Mouse (Mus musculus) NIH3T3 (cell line): ENCODE data around the gene Fam90a1a.
"Not testable (repeated sequence)": the region's sequence is repeated elsewhere in the genome, so short reads cannot be mapped to it uniquely, and the experiment has no call there.

Experiments
- DNase-seq: peaks from one replicate; pipeline ENCODE4 v3.0.0-alpha.2; 2012; ENCODE audit warnings: low read depth

Fam90a1a gene

GRCm38 (mm10) chr8:21958414-21958813, at the start of gene Fam90a1a:
Gene Fam90a1a, plus strand, starts transcription at chr8:21958714.
- no peak for DNase-seq

DNA sequence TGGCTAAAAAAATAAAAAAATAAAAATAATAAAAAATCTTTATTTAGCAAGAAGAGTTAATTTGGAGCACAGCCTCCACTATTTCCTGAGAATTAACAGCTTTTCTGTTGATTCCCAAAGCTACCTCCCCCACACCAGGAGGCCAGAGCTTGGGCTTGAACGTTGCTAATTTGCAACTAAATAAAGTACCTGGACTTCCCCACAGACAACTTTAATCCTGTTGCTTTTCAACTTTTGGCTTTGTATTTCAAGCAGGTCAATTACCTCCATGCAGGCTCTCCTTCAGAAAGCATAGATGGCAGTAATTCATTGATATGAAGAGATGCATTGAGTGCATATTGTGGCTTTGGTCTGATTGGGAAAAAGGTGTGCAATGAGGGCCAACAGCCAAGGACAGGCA, 46.6 kb upstream of the Fam90a1a start:
- DNase-seq: no peak

DNA sequence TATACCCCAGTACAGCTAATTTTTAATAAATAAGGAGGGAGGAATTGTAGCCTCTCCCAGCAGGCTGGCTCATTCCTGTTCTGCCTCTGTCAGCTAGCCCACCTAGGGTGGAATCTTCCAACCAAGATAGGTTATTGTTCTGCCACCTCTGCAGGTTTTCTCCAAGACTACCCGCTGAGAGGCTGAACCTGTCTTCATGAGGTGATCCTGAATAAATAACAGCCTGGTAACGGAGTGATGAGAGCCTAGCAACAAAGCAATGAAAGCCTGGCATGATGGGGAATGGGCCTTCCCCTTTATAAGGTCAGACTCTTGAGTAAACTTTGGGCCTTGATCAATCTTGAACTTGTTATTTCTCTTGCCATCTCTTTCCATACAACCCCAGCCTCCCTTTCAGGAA, 46.0 kb upstream of the Fam90a1a start:
- no peak for DNase-seq

- DNase-seq: no peak
Measured at GRCm38 (mm10) chr8:21915625-21916024, 42.9 kb upstream of the Fam90a1a start.

DNA sequence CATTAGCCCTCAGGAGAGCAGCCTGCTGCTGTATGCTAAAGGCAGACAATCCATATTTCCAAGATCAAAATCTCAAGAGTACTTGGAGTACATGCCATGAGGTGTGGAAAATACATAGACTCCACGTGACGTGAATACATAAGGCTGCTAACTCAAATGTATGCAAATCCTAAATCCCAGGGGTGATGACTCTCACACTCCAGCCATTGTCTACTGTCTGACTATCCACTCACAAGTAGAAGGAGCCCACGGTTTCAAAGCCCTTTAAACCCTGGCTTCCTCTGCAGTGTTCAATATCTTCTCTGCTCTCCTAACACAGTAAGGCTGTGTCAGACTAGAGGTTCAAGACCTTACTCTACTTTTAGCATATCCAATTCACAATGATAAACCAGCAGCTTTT, 27.8 kb upstream of the Fam90a1a start:
- DNase-seq: not testable (repeated sequence)

- no peak for DNase-seq
Measured at GRCm38 (mm10) chr8:21932610-21933009, 25.9 kb upstream of the Fam90a1a start, which contains the start of gene Defb15. Gene Defb15, minus strand, starts transcription at chr8:21932710.

DNA sequence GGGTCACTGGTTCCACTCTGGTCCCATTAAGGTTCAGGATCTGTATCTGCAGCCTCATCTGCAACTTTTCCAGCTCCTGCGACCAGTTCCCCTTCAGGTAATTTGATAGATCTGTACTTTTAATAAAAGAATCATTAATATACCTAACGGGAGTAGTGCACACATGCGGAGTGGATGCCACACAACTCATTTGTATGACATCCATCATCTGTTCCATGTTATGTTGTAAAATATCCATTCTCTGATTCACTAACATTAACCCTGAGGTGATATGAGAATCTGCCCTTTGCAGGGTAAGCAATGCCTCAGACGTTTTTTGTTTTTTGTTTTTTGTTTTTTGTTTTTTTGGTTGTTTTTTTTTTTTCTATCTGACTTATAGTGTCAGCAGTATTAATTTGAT, 20.5 kb upstream of the Fam90a1a start, which contains the start of gene Defb35:
Defb35 (plus strand) TSS at position 301 of the 400 bp plus-strand sequence.
- DNase-seq: not testable (repeated sequence)

DNA sequence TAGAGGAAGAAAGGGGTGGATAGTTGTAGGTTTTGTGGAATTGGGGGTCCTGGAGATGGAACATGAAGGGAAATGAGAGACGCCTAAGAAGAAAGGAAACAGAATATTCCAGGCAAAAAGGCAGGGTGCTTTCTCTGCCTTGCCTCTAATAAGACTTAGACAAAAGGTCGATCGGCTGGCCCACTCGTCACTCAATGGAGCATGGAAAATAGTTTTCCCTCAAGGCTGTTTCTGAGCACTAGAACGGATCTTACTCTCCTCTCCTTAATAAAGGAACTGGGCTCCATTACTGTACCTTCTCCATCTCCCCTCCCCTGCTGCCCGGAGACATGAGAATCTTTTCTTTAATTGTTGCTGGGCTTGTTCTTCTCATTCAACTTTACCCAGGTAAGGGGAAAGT, 12.1 kb upstream of the Fam90a1a start, which contains the start of gene Defb13:
Defb13 (plus strand) TSS at position 301 of the 400 bp plus-strand sequence.
- DNase-seq: no peak

GRCm38 (mm10) chr8:21947311-21948017, 11.1 kb upstream of the Fam90a1a start:
- DNase-seq: no peak

GRCm38 (mm10) chr8:21955321-21955720, 3.2 kb upstream of the Fam90a1a start:
- peak; percentile 76 for DNase-seq

DNA sequence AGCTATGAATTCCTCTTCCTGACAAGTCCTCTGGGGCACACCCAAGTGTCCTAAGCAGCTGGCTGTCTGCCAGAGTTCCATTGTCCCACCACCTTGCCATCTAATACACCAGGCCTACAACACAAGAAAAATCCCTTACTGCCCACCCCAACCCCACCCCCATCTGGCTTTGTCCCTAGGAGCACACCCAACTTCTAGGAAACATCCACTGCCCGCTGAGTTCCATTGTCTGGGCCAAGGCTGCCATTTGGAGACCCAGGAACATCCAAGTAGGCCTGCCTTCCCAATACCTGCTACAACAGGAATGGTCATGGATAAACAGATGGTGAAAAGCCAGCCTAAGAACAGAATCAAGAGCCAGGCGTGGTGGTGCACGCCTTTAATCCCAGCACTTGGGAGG, 2.2 kb upstream of the Fam90a1a start:
- DNase-seq: no peak

DNA sequence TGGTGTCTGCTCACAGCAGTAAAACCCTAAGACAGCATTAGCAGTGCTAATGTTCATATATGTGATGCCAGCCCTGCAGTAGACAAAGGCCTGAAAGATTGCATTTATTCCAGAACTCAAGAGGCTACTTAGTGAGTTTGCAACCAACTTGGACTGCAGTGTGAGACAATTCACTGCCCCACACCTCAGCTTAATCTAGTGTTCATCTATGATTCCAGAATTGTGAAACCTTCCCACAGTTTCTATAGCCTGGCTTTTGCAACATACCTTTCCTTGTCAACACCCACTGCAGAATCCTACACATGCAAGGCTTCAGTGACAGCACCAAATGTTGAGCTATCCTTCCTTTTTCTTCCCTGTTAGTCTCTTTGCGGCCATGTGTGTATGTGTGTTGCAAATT, 8.1 kb downstream of the Fam90a1a start:
- no peak for DNase-seq

DNA sequence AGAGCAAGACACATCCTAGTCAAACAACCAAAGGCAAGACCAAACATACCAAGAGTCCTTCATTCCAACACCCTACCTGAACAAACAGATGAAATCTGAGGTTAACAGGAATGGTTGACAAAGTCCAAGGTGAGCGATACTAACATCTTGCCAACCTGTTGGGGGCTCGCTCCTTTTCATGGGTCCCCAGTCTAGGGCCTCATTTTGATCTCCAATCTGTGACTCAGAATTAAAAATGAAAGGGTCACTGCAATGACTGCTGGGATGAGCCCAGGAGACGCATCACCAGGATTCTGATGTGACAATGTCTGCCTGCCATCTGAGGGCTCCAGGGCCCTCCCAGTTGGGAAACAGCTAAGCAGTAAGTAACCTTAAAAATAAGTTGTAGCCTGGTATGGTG, 11.0 kb downstream of the Fam90a1a start, which contains the start of gene Ccdc70:
Ccdc70 (plus strand) TSS at position 301 of the 400 bp plus-strand sequence.
- no peak for DNase-seq

DNA sequence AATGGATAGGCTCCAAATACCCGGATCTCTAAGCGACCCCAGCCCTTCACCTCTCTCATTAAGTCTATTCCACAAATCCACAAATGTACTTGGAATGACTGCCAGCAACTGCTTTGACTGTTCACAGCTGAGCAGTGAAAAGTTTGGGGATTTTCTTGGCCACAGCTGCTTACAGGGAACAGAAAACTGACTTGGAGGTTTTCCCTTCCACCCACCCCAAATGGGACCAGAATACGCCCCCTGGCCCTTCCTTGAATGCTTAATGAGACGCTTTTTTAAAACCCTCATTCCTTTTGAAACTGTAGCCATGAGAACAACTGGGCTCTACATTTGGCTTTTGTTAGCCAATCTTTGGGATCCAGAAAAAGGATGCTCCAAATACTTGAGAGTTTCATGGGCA, 19.7 kb downstream of the Fam90a1a start:
- no peak for DNase-seq

DNA sequence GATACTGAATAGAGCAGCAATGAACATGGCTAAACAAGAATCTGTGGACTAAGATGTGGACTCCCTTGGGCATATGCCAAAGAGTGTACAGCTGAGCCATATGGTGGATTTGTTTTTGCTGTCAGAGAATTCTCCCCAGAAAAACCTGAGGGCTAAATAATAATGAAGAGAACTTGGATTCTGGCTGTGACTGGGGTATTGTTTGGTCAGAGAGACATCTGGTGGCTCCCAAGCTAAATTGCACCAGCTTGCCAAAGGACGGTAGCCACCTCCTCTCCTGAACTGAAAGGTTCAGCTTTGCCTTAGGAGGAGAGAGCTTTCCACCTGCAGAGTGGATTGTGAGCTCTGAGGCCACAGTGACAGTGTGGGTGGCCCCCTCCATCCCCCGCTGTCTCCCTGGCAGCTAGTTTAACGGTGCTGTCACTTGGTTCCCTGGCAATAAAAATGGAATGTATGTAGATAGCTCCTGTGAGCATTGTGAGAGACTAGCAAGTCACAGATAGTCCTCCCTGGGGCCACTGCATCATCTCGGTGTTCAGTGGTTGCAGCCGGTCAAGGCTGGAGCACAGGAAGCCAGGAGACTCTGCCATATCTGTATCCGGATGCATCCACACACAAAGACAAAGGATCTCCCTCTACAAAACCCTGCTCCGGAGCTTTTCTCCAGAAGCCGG, 23.3 kb downstream of the Fam90a1a start:
- peak; percentile 19 for DNase-seq

DNA sequence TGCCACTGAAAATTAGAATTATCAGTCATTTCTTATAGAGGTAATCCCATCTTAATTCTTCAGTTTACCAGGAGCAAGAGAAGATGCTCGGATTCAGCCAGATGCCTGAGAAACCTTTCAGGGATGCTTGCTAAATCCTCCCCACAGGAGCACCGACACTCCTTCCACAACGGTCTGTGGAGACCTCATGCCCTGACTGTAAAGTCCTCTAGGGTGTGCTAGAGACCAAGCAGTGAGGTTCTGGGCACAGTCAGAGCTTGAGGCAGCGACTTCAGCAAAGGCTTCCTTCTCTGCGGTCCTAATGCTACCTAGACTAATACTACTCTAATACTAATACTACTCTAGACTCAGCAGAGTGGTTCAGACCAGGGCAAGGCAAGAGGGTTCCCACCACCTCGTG, 33.7 kb downstream of the Fam90a1a start:
- peak; percentile 72 for DNase-seq

DNA sequence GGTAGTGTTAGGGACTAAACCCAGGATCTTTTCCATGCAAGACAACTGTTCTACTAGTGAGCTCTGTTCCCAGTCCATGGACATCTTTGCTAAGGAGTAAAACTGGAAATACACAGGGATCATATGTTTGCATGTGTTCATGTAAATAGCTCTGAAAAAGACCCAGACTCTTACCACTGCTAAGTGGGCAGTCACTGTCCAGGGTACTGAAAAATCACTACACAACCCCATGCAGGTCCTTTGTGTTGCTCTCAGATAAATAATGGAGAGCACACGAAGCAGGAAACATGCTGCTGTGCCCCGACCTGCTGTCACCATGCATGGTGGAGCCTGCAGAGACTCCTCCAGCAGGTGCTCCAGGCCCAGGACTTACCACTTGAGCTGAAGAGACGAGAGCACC, 36.7 kb downstream of the Fam90a1a start:
- DNase-seq: peak; percentile 54

DNA sequence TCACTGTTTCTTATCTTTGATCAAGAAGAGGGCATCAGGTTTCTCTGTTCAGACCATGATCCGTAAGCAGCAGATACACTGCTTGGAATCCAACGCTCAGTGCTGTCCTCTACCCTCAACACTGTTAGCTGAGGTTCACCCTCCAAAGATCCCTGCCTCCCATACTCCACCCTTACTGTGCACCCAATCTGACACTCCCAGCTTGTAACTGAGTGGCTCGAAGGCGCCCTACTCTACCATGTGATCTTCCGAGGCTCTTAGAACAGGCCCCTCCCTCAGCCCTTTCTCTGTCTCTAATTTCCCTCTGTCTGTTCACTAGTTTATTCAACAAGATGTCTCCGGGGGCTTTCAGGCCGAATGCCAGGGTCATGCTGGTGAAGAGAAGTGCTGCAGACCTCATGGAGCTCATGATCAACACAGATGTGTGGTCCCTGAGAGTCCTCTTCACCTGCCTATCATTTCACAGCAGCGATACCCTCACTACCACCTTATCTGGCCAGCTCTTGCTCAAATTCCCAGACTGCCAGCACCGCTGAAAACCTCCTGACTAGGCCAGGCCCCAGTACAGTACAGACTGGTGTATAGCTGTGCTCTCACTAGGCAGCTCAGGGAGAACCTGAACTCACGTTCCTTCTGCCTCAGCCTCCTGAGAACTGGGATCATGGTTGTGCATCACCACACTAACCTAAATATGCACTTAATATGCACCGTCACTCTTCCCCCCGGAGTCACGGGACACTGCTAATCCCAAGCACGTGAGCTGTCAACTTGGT, 46.4 kb downstream of the Fam90a1a start:
- no peak for DNase-seq

GRCm38 (mm10) chr8:22006423-22006822, 47.9 kb downstream of the Fam90a1a start:
- DNase-seq: no peak

DNA sequence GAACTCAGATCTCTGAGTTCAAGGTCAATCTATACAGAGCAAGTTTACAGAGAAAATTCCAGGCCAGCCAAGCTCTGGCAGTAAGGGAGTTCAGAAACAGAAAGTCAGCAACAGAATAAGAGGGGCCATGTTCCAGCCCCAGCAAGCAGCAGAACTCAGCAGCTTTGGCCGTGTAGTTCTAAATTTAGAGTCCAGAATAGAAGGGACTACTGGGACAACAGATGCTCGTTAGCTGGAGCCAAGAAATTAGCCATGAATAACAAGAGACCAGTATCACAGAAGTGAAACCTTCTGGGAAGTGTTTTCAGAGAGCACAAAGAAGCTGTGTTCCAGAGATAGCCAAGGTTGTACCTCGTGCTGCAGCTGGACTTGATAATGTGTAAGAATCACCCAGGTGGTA, 50.9 kb downstream of the Fam90a1a start:
- DNase-seq: no peak

DNA sequence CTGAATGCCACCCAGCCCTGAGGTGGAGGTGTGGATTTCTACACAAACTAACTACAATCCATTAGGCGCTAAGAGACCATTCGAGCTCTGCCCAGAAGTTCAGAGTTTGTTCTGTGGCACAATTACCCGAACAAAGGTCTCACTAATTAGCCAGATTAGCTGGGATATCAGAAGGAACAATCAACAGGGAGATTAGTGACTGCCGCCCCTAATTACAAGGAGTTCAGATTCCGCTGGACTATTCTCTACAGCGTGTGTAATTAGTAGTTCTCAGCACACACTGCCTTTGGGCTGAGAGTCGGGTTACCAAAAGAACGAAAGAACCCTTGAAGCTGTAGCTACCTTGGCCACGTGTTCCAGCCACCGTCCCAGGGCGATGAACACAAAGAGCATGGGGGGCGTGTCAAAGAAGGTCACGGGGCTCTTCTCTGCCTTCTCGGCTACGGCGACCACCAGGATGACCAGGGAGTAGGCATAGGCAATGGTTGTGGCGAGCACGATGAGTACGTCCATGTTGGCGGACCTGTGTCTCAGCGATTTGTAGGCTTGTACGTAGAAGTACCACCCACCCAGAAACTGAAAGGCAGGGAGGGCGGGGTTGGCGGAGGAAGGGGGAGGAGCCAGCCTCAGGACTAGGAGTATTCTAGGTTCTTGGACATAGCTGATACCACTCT, 54.7 kb downstream of the Fam90a1a start:
- DNase-seq: no peak
